Mouse (Mus musculus): ENCODE data around the gene Sh3rf1. TPM values are rescaled to one million over a fixed set of nuclear protein-coding genes. Genes with fewer than 3 reads are reported as not detected.

Sh3rf1 gene
- polyA plus RNA-seq, 1 experiment from 2014 or later, result 16.0 TPM

DNA sequence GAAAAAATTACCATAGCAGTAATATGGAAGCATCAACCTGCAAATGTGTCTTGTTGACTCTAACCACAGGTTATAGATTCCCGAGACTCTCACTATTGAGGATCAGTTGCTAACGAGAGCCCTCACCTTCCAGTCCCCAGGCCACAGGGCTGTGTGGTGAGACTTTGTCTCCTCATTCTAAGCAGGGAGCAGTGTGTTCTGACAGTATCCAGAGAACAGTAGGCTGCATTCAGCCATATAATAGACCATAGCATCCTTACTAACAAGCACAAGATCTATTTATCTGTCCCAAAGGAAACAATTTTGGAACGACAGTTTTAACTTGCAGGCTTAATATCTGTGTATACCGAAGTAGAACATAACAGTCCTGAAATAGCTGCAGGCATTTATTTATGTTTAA lies 75.2 kb downstream of the Sh3rf1 start:
- H3K9ac ChIP-seq, result no peak overlapping the region
- H3K27me3 ChIP-seq, result no peaks in the 10 kb centered on the region
- H3K4me2 ChIP-seq (replicated peaks), result no peak overlapping the region
- no peaks in the 10 kb centered on the region for H3K9me3 ChIP-seq
- no peaks in the 10 kb centered on the region for H3K36me3 ChIP-seq
- no peak for ATAC-seq (ENCODE audit: insufficient number of reproducible peaks, insufficient read depth, low FRiP score, low TSS enrichment)
- H3K4me1 ChIP-seq, result peaks cover 18% of the 10 kb centered on the region; the same call in 1 of the 2 replicates
- H3K27ac ChIP-seq, result no peak overlapping the region
- WGBS, result 40% methylated on average over 4 of the region's 4 CpGs
- H3K4me3 ChIP-seq, result no peak overlapping the region

- 0 out of 2 replicates have a peak, but pooled peaks have one; percentile 69 for ATAC-seq (ENCODE audit: insufficient number of reproducible peaks, insufficient read depth, low FRiP score, low TSS enrichment)
- no peak overlapping the region for H3K4me2 ChIP-seq (replicated peaks)
- no peaks in the 10 kb centered on the region for H3K36me3 ChIP-seq
- 44% methylated on average over 18 of the region's 18 CpGs for WGBS
- no peak overlapping the region; the same call in 1 of the 2 replicates for H3K9ac ChIP-seq
- H3K27me3 ChIP-seq, result no peaks in the 10 kb centered on the region
- peaks cover 18% of the 10 kb centered on the region; the same call in 1 of the 2 replicates for H3K4me1 ChIP-seq
- H3K9me3 ChIP-seq, result no peaks in the 10 kb centered on the region
- H3K4me3 ChIP-seq, result no peak overlapping the region
- 0 out of 2 replicates have a peak overlapping the region, but pooled peaks have one; percentile 30 for H3K27ac ChIP-seq
These were observed 77.8 kb downstream of the Sh3rf1 start for GRCm38 (mm10) chr8:61301298-61302028.

DNA sequence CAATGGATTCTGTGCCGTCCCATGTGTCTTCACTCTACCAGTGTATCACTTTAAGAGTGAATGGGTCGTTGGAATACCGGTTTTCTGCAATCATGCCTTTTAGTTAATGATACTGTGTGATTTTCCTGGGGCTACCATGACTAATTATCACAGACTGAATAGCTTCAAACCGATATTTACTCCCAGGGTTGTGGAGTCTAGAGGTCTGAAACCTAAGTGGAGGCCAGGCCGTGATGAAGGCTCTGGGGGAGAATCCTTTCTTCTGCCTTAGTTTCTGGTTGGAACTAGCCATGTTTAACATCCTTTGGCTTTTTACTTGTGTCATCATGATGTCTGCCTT lies 78.3 kb downstream of the Sh3rf1 start:
- no peak overlapping the region for H3K9ac ChIP-seq
- WGBS, result 42% methylated on average over 5 of the region's 5 CpGs
- no peaks in the 10 kb centered on the region for H3K9me3 ChIP-seq
- H3K27me3 ChIP-seq, result no peaks in the 10 kb centered on the region
- no peak for ATAC-seq (ENCODE audit: insufficient number of reproducible peaks, insufficient read depth, low FRiP score, low TSS enrichment)
- H3K36me3 ChIP-seq, result no peaks in the 10 kb centered on the region
- peaks cover 18% of the 10 kb centered on the region; the same call in 1 of the 2 replicates for H3K4me1 ChIP-seq
- H3K4me2 ChIP-seq (replicated peaks), result no peak overlapping the region
- no peak overlapping the region for H3K4me3 ChIP-seq
- no peak overlapping the region for H3K27ac ChIP-seq

DNA sequence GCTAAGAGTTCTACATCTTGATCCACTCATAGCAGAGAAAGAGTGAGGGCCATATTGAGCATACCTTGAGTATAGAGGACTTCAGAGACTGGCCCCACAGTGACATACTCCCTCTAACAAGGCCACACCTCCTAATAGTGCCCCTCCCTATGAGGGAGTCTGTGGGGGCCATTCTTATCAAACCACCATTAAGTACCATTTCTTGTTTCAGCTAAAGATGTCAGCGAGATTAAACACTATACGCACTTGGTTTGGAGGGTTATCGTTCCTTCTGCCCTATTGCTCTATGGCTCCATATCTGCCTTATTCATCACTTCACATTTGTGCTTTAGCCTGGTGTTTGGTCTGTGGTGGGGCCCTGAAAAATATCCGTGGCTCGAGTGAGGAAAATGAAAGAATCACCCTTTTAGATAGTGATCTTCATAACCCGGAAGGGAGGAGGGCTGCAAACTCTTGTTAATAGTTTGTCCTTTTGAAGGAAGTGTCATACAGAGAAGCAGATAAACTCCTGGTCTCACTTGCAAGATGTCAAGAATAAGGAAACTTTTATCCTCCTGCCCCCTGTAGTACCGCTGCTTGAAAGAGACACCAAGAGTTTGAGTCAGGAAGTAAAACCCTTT lies 81.9 kb downstream of the Sh3rf1 start:
- 81% methylated on average over 7 of the region's 7 CpGs for WGBS
- ATAC-seq (ENCODE audit: insufficient number of reproducible peaks, insufficient read depth, low FRiP score, low TSS enrichment), result no peak
- Histone ChIP-seq H3K27ac (no peak overlapping the region), H3K4me2 (replicated peaks) (no peak overlapping the region), H3K27me3 (no peaks in the 10 kb centered on the region), H3K9ac (no peak overlapping the region), H3K4me1 (peaks cover 37% of the 10 kb centered on the region), H3K36me3 (no peaks in the 10 kb centered on the region), H3K9me3 (no peaks in the 10 kb centered on the region), H3K4me3 (no peak overlapping the region)

GRCm38 (mm10) chr8:61306501-61307112 lies 82.9 kb downstream of the Sh3rf1 start:
- H3K9me3 ChIP-seq, result no peaks in the 10 kb centered on the region
- 81% methylated on average over 4 of the region's 4 CpGs for WGBS
- no peak overlapping the region for H3K4me3 ChIP-seq
- no peak for ATAC-seq (ENCODE audit: insufficient number of reproducible peaks, insufficient read depth, low FRiP score, low TSS enrichment)
- no peaks in the 10 kb centered on the region for H3K36me3 ChIP-seq
- H3K27ac ChIP-seq, result no peak overlapping the region
- no peaks in the 10 kb centered on the region for H3K27me3 ChIP-seq
- H3K4me1 ChIP-seq, result peaks cover 37% of the 10 kb centered on the region
- no peak overlapping the region for H3K4me2 ChIP-seq (replicated peaks)
- no peak overlapping the region for H3K9ac ChIP-seq

- no peaks in the 10 kb centered on the region for H3K36me3 ChIP-seq
These were observed 85.2 kb downstream of the Sh3rf1 start for GRCm38 (mm10) chr8:61308896-61309295.

GRCm38 (mm10) chr8:61309530-61310402 lies 86.1 kb downstream of the Sh3rf1 start:
- no peak for ATAC-seq (ENCODE audit: insufficient number of reproducible peaks, insufficient read depth, low FRiP score, low TSS enrichment)
- no peak overlapping the region for H3K4me3 ChIP-seq
- whole genome bisulfite sequencing, result 13% methylated on average over 20 of the region's 20 CpGs

More at GRCm38 (mm10) chr8:61308896-61309295, 85.2 kb downstream of the Sh3rf1 start:
- H3K4me3 ChIP-seq, result no peak overlapping the region
- no peaks in the 10 kb centered on the region for H3K27me3 ChIP-seq
- H3K9me3 ChIP-seq, result no peaks in the 10 kb centered on the region
- H3K4me1 ChIP-seq, result peaks cover 32% of the 10 kb centered on the region
- H3K9ac ChIP-seq, result no peak overlapping the region
- ATAC-seq (ENCODE audit: insufficient number of reproducible peaks, insufficient read depth, low FRiP score, low TSS enrichment), result no peak
- no peak overlapping the region for H3K27ac ChIP-seq
- peak overlapping the region; percentile 41; the same call in 1 of the 2 replicates for H3K4me2 ChIP-seq (replicated peaks)

DNA sequence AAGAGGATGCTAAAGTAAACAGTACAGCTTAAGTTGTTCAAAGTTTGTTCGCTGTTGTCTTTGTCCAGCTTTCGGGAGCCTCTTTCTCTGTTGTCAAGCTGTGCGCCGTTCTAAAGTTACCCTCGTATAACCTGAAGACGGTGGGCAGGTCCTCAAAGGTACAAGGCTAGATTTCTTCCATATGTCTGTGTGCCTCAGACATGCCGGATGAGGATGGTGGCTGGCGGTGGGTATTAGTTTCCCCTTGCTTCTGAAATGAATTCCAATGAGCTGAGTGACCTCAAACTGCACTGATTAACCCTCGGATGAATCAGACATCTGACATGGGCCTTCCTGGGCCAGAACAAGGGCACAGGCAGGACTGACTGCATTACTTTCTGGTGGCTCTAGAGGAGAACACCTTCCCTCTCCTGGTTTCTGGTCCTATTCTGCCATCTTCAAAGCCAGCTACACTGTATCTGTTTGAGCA lies 86.8 kb downstream of the Sh3rf1 start:
- no peak overlapping the region for H3K4me3 ChIP-seq
- H3K4me1 ChIP-seq, result peaks cover 32% of the 10 kb centered on the region
- H3K4me2 ChIP-seq (replicated peaks), result peak overlapping the region; percentile 41
- H3K27ac ChIP-seq, result peak overlapping the region; percentile 86
- 16% methylated on average over 9 of the region's 9 CpGs for WGBS
- no peaks in the 10 kb centered on the region for H3K27me3 ChIP-seq
- peak; percentile 48; the same call in 1 of the 2 replicates for ATAC-seq (ENCODE audit: insufficient number of reproducible peaks, insufficient read depth, low FRiP score, low TSS enrichment)
- no peaks in the 10 kb centered on the region for H3K9me3 ChIP-seq
- no peaks in the 10 kb centered on the region for H3K36me3 ChIP-seq
- no peak overlapping the region for H3K9ac ChIP-seq

More at GRCm38 (mm10) chr8:61309530-61310402, 86.1 kb downstream of the Sh3rf1 start:
- Histone ChIP-seq H3K36me3 (no peaks in the 10 kb centered on the region), H3K4me1 (peaks cover 32% of the 10 kb centered on the region), H3K27ac (peak overlapping the region; percentile 86), H3K27me3 (no peaks in the 10 kb centered on the region), H3K9ac (no peak overlapping the region), H3K4me2 (replicated peaks) (peak overlapping the region; percentile 41), H3K9me3 (no peaks in the 10 kb centered on the region)

- peaks cover 32% of the 10 kb centered on the region for H3K4me1 ChIP-seq
- ATAC-seq (ENCODE audit: insufficient number of reproducible peaks, insufficient read depth, low FRiP score, low TSS enrichment), result no peak
- 75% methylated on average over 7 of the region's 7 CpGs for WGBS
- H3K27ac ChIP-seq, result no peak overlapping the region
- H3K4me3 ChIP-seq, result no peak overlapping the region
- no peak overlapping the region for H3K4me2 ChIP-seq (replicated peaks)
- H3K9me3 ChIP-seq, result no peaks in the 10 kb centered on the region
- no peaks in the 10 kb centered on the region for H3K36me3 ChIP-seq
- H3K27me3 ChIP-seq, result no peaks in the 10 kb centered on the region
- no peak overlapping the region for H3K9ac ChIP-seq
These were observed 89.3 kb downstream of the Sh3rf1 start for GRCm38 (mm10) chr8:61313016-61313415.

DNA sequence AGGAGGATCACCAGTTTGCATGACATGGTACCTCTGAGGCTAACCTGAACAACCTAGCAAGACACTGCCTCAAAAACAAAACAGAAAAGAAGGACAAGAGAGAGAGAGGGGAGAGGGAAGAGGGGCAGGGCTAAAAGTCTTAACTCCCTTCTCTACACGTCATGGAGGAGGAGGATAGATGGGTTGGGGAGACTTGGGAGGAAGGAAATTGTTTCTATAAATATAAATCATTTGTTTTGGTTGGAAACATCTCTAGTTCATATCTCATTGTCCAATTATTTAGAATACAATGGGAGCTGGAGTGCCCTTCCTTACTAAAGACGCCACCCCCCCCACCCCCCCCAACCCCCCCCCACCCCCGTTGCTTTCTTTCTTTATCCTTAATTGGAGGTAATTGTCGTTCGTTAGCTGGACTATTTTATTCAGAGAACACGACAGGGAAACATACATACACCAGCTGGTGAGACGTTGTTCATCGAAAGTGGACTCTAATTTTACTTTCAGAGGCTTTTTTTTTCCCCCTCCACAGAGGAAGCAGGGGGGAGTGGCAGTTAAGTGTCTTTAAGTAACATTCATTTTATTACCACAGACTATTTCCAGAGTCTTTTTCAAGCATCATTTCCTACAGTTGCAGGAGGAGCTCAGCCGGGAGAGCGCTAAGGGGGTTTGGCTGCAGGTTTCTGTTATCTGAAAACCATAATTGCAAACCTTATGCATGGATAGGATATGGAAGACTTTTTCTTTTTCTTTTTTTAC lies 92.5 kb downstream of the Sh3rf1 start:
- Histone ChIP-seq H3K27ac (no peak overlapping the region), H3K36me3 (no peaks in the 10 kb centered on the region), H3K4me3 (no peak overlapping the region), H3K9ac (no peak overlapping the region), H3K4me2 (replicated peaks) (no peak overlapping the region), H3K4me1 (peaks cover 9% of the 10 kb centered on the region; the same call in 1 of the 2 replicates), H3K9me3 (no peaks in the 10 kb centered on the region), H3K27me3 (no peaks in the 10 kb centered on the region)
- 72% methylated on average over 10 of the region's 10 CpGs for WGBS
- ATAC-seq (ENCODE audit: insufficient number of reproducible peaks, insufficient read depth, low FRiP score, low TSS enrichment), result no peak

All from embryonic facial prominence, embryonic 12.5 days (tissue).